Mouse (Mus musculus) gastrocnemius, adult 18-20 months (tissue): Measurements from ENCODE around the gene Snx1. TPM values are rescaled to one million over a fixed set of nuclear protein-coding genes. Genes with fewer than 3 reads are reported as not detected.

Experiments
- DNase-seq: peaks from one replicate; pipeline ENCODE4 v3.0.0; 2021; ENCODE audit warnings: low spot score
- long read RNA-seq, 2 experiments: library from polyadenylated mRNA; stranded (forward); transcript quantifications; one replicate each; pipeline ENCODE4 v2.0.0; 2021
- total RNA-seq, 2 experiments: library from RNA; stranded (reverse); gene quantifications; 2 replicates each; pipeline ENCODE4 v1.2.3; 2021

Snx1 gene
- 10 to 100 TPM; 10.7 to 13.3 TPM for total RNA-seq
- long read RNA-seq, experiment 1, transcript Snx1-201 (15 exons, 2,073 nt), result major isoform, 22 of 26 reads
- long read RNA-seq, experiment 1, partial matches to known transcripts, result 0 of 26 reads
- long read RNA-seq, experiment 1, other reads (novel, unspliced or antisense), result 4 of 26 reads
- long read RNA-seq, experiment 2, transcript Snx1-201 (15 exons, 2,073 nt), result major isoform, 14 of 16 reads
- long read RNA-seq, experiment 2, partial matches to known transcripts, result 0 of 16 reads
- long read RNA-seq, experiment 2, other reads (novel, unspliced or antisense), result 2 of 16 reads

GRCm38 (mm10) chr9:66126456-66127192, at the start of gene Snx1, which contains the start of gene Ciao2a:
Snx1 (minus strand) TSS chr9:66126587.
Ciao2a (plus strand) TSS chr9:66126611.
- peak; percentile 96 for DNase-seq

GRCm38 (mm10) chr9:66174985-66175384, 48.6 kb upstream of the Snx1 start:
- DNase-seq, result no peak

GRCm38 (mm10) chr9:66173316-66173855, 47.0 kb upstream of the Snx1 start:
- DNase-seq, result no peak

GRCm38 (mm10) chr9:66171275-66171921, 45.0 kb upstream of the Snx1 start:
- DNase-seq, result no peak

GRCm38 (mm10) chr9:66170506-66170905, 44.1 kb upstream of the Snx1 start:
- no peak for DNase-seq

GRCm38 (mm10) chr9:66168233-66168632, 41.8 kb upstream of the Snx1 start:
- no peak for DNase-seq

GRCm38 (mm10) chr9:66167222-66167621, 40.8 kb upstream of the Snx1 start:
- DNase-seq, result no peak

- DNase-seq, result peak; percentile 84
Observed at GRCm38 (mm10) chr9:66162995-66163394, 36.6 kb upstream of the Snx1 start.

- no peak for DNase-seq
Observed at GRCm38 (mm10) chr9:66160155-66160554, 33.8 kb upstream of the Snx1 start.

GRCm38 (mm10) chr9:66158885-66159430, 32.6 kb upstream of the Snx1 start:
- DNase-seq, result no peak

GRCm38 (mm10) chr9:66157958-66158830, 31.8 kb upstream of the Snx1 start, which contains the start of gene Dapk2:
Dapk2 (plus strand) TSS chr9:66158223.
- DNase-seq, result peak; percentile 87

- no peak for DNase-seq
Observed at GRCm38 (mm10) chr9:66155534-66155933, 29.1 kb upstream of the Snx1 start.

GRCm38 (mm10) chr9:66154013-66154412, 27.6 kb upstream of the Snx1 start:
- DNase-seq, result no peak

GRCm38 (mm10) chr9:66153594-66153993, 27.2 kb upstream of the Snx1 start:
- no peak for DNase-seq

GRCm38 (mm10) chr9:66152011-66152410, 25.6 kb upstream of the Snx1 start:
- no peak for DNase-seq

- no peak for DNase-seq
Observed at GRCm38 (mm10) chr9:66146141-66146540, 19.8 kb upstream of the Snx1 start.

GRCm38 (mm10) chr9:66144248-66144647, 17.9 kb upstream of the Snx1 start:
- peak; percentile 80 for DNase-seq

- no peak for DNase-seq
Observed at GRCm38 (mm10) chr9:66142265-66142664, 15.9 kb upstream of the Snx1 start.

- no peak for DNase-seq
Observed at GRCm38 (mm10) chr9:66138193-66138592, 11.8 kb upstream of the Snx1 start.

- no peak for DNase-seq
Observed at GRCm38 (mm10) chr9:66135967-66136366, 9.6 kb upstream of the Snx1 start.

GRCm38 (mm10) chr9:66131466-66131865, 5.1 kb upstream of the Snx1 start:
- DNase-seq, result no peak
